Mouse (Mus musculus): ENCODE data around the gene Ceacam15. TPM values are rescaled to one million over a fixed set of nuclear protein-coding genes. Genes with fewer than 3 reads are reported as not detected.

The Ceacam15 gene
- total RNA-seq (2023): not detected

GRCm38 (mm10) chr7:16675605-16676004, at the start of gene Ceacam15:
TSS of gene Ceacam15 (minus strand) at chr7:16675705.

GRCm38 (mm10) chr7:16721629-16722028, 46.1 kb upstream of the Ceacam15 start, which contains the start of gene Ceacam9:
TSS of gene Ceacam9 (plus strand) at chr7:16721929.

Other genes with a start within 250 kb of the Ceacam15 start
- gene Tmem160, start 222.9 kb downstream of the Ceacam15 start, total RNA-seq (2023): 10 to 100 TPM; 39.2 to 41.6 TPM
- not detected for gene Npas1, start 198.0 kb downstream of the Ceacam15 start, total RNA-seq (2023)
- gene Arhgap35, start 60.7 kb downstream of the Ceacam15 start, total RNA-seq (2023): 10 to 100 TPM; 22.5 to 23.6 TPM
- gene Ceacam9, start 46.2 kb upstream of the Ceacam15 start, total RNA-seq (2023): not detected
- gene Ap2s1, start 62.7 kb upstream of the Ceacam15 start, total RNA-seq (2023): 10 to 100 TPM; 72.7 to 84.2 TPM
- 100 to 1,000 TPM; 185 to 202 TPM for gene Slc1a5, start 105.6 kb upstream of the Ceacam15 start, total RNA-seq (2023)
- 100 to 1,000 TPM; 139 to 176 TPM for gene Strn4, start 140.2 kb upstream of the Ceacam15 start, total RNA-seq (2023)
- gene Fkrp, start 141.0 kb upstream of the Ceacam15 start, total RNA-seq (2023): 10 to 100 TPM; 26.3 to 29.3 TPM
- gene Prkd2, start 167.2 kb upstream of the Ceacam15 start, total RNA-seq (2023): 100 to 1,000 TPM; 277 to 288 TPM
- gene Dact3, start 199.6 kb upstream of the Ceacam15 start, total RNA-seq (2023): under 1 TPM; 0.23 to 0.59 TPM
- gene Gng8, start 216.1 kb upstream of the Ceacam15 start, total RNA-seq (2023): not detected
- gene Ptgir, start 230.8 kb upstream of the Ceacam15 start, total RNA-seq (2023): not detected
- gene Calm3, start 248.4 kb upstream of the Ceacam15 start, total RNA-seq (2023): 100 to 1,000 TPM; 125 to 130 TPM